Mouse (Mus musculus) forebrain, postnatal 0 days (tissue): ENCODE results near the gene Gpr146. TPM values are rescaled to one million over a fixed set of nuclear protein-coding genes. Genes with fewer than 3 reads are reported as not detected.
A peak's percentile ranks its signal among the peaks of the same experiment; 100 is the strongest.

Experiments
- ATAC-seq: fragments of 200-750 bp; cut with Nextera tagmentation; 2 replicates; pipeline ENCODE4 v1.8.0; 2017; ENCODE audit warnings: mild to moderate bottlenecking, moderate library complexity
- DNase-seq: peaks from one replicate; pipeline ENCODE4 v3.0.0-alpha.2; 2015
- H3K27ac ChIP-seq: fragments of 300-500 bp; sonication (generic); 2 replicates; pipeline ENCODE4 v1.5.1; 2014; ENCODE audit warnings: low read depth, mild to moderate bottlenecking, antibody characterized with exemption, low read length, moderate library complexity, mixed read lengths
- H3K27me3 ChIP-seq: fragments of 300-500 bp; sonication (generic); 2 replicates; pipeline ENCODE4 v1.6.1; 2014; ENCODE audit warnings: mild to moderate bottlenecking, low read length, mixed read lengths; ENCODE audit not compliant: insufficient read depth
- H3K36me3 ChIP-seq: fragments of 300-500 bp; sonication (generic); 2 replicates; pipeline ENCODE4 v1.6.1; 2014; ENCODE audit warnings: mild to moderate bottlenecking, moderate library complexity; ENCODE audit not compliant: insufficient read depth
- H3K4me1 ChIP-seq: fragments of 300-500 bp; sonication (generic); 2 replicates; pipeline ENCODE4 v1.6.1; 2014; ENCODE audit warnings: antibody characterized with exemption; ENCODE audit not compliant: insufficient read depth
- H3K4me2 ChIP-seq: fragments of 300-500 bp; sonication (generic); 2 replicates; pipeline ENCODE4 v1.6.1; 2014; ENCODE audit warnings: low read depth, mild to moderate bottlenecking, moderate library complexity
- H3K4me3 ChIP-seq: fragments of 300-500 bp; sonication (generic); 2 replicates; pipeline ENCODE4 v1.5.1; 2014; ENCODE audit warnings: low read depth, low read length, mixed read lengths
- H3K9ac ChIP-seq: fragments of 300-500 bp; sonication (generic); 2 replicates; pipeline ENCODE4 v1.6.1; 2014; ENCODE audit warnings: mild to moderate bottlenecking
- H3K9me3 ChIP-seq: fragments of 300-500 bp; sonication (generic); 2 replicates; pipeline ENCODE4 v1.6.1; 2016; ENCODE audit warnings: low read length
- CTCF ChIP-seq: sonication (generic); IDR thresholded peaks from 2 replicates; pipeline ENCODE4 v1.5.1; 2016; ENCODE audit warnings: antibody characterized with exemption, control low read depth, low read depth
- WGBS: fragments of 180-500 bp; shearing (Covaris S2); extraction: QIAGEN DNeasy Blood & Tissue Kit; methylation state at CpG from one replicate; pipeline ENCODE4 v1.1.7; 2014; 5-methylcytosine and 5-hydroxymethylcytosine counted together
- polyA plus RNA-seq: library from polyadenylated mRNA; unstranded; fragments of >200 nt; fragmentation: Nextera tagmentation; extraction: Ambion mirVana; gene quantifications from 2 replicates; pipeline ENCODE4 v1.2.1, GENCODE M21; 2015
- total RNA-seq: library from RNA; depleted of rRNA; stranded (reverse); fragments of >200 nt; gene quantifications from 2 replicates; pipeline ENCODE4 v1.2.3, GENCODE M21; 2014

Gene Gpr146
- total and polyA plus RNA-seq, 2 experiments from 2014 or later = 2.8 to 3.2 TPM

DNA sequence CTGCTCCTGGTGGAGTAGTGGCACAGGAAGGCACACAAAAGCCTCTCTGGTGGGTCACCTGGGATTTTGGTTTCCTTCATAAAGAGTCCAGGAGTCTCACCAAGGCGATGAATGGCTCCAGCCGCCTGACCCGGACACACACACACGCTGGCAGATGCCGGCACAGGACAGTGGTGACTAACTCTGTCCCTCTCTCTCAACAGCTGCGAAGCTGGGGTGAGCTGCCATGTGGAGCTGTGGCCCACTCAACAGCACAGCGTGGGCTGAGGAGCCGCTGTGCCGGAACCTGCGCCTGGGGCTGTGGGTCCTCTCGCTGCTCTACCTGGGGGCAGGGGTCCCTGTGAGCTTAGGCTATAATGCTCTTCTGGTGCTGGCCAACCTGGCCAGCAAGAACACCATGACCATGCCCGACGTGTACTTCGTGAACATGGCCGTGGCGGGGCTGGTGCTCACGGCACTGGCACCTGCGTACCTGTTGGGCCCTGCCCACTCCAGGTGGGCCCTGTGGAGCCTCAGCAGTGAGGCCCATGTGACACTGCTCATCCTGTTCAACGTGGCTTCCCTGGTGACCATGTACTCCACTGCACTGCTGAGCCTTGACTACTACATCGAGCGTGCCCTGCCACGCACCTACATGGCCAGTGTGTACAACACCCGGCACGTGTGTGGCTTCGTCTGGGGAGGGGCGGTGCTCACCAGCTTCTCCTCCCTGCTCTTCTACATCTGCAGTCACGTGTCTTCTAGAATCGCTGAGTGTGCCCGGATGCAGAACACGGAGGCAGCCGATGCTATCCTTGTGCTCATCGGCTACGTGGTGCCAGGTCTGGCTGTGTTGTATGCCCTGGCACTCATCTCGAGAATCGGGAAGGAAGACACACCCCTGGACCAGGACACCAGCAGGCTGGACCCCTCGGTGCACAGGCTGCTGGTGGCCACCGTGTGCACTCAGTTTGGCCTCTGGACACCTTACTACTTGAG is 15.0 kb downstream of the Gpr146 start:
- no peak overlapping the region for H3K27ac ChIP-seq
- H3K36me3 ChIP-seq = no peaks in the 10 kb centered on the region
- no peak overlapping the region for H3K4me2 ChIP-seq
- H3K4me1 ChIP-seq = 0 out of 2 replicates have a peak, but pooled peaks cover 4% of the 10 kb centered on the region
- no peak for TF ChIP-seq CTCF
- no peaks in the 10 kb centered on the region for H3K27me3 ChIP-seq
- no peak overlapping the region for H3K4me3 ChIP-seq
- no peaks in the 10 kb centered on the region for H3K9me3 ChIP-seq
- H3K9ac ChIP-seq = no peak overlapping the region
- no peak for DNase-seq
- 92% methylated on average over 37 of the region's 37 CpGs for WGBS
- ATAC-seq = no peak

GRCm38 (mm10) chr5:139393197-139393588 is 15.7 kb downstream of the Gpr146 start:
- 86% methylated on average over 16 of the region's 16 CpGs for WGBS

DNA sequence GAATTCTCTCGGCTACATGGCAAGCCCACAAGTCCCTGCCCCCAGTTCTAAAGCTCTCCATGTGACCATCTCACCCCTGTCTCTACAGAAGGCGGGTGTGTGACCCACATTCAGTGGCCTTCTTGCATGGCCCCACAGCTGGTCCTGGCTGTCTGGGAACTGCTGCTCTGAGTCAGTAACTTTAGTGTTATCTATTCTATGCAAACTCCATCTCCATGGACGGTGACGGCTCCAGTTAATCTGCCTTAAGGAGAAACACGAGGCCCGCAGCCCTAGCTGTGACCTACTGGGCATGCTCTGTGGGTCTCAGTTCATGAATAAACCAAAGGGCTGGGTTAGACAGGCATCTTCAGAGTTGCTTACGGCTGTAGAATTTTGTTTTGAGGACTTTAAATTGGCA is 16.9 kb downstream of the Gpr146 start:
- Histone ChIP-seq H3K9ac (no peak overlapping the region), H3K36me3 (no peaks in the 10 kb centered on the region), H3K4me1 (no peaks in the 10 kb centered on the region), H3K4me3 (no peak overlapping the region), H3K4me2 (no peak overlapping the region), H3K27ac (no peak overlapping the region), H3K27me3 (no peaks in the 10 kb centered on the region), H3K9me3 (no peaks in the 10 kb centered on the region)
- TF ChIP-seq CTCF = no peak
- ATAC-seq (no peak), DNase-seq (no peak)
- WGBS = 68% methylated on average over 7 of the region's 7 CpGs

More at GRCm38 (mm10) chr5:139393197-139393588, 15.7 kb downstream of the Gpr146 start:
- H3K27me3 ChIP-seq = no peaks in the 10 kb centered on the region
- H3K27ac ChIP-seq = no peak overlapping the region
- no peak for TF ChIP-seq CTCF
- H3K4me2 ChIP-seq = no peak overlapping the region
- 0 out of 2 replicates have a peak, but pooled peaks cover 4% of the 10 kb centered on the region for H3K4me1 ChIP-seq
- no peak for DNase-seq
- H3K9ac ChIP-seq = no peak overlapping the region
- no peak for ATAC-seq
- H3K4me3 ChIP-seq = no peak overlapping the region
- no peaks in the 10 kb centered on the region for H3K36me3 ChIP-seq
- no peaks in the 10 kb centered on the region for H3K9me3 ChIP-seq

DNA sequence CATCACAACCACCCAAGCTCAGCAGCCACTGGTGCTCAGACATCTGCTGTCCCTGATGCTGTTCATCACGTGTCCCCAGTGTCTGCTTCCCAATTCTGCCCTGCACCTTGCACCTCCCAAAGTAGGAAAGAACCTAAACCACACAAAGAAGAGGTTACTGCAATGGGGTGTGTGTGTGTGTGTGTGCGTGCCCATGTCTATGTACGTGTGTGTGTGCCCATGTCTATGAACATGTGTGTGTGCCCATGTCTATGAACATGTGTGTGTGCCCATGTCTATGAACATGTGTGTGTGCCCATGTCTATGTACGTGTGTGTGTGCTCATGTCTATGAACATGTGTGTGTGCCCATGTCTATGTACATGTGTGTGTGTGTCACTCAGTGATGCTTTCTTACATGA is 18.0 kb downstream of the Gpr146 start:
- no peak for ATAC-seq
- 92% methylated on average over 4 of the region's 4 CpGs for WGBS
- Histone ChIP-seq H3K9ac (no peak overlapping the region), H3K27ac (no peak overlapping the region), H3K4me3 (no peak overlapping the region), H3K4me2 (no peak overlapping the region), H3K36me3 (no peaks in the 10 kb centered on the region), H3K27me3 (no peaks in the 10 kb centered on the region), H3K4me1 (no peaks in the 10 kb centered on the region), H3K9me3 (no peaks in the 10 kb centered on the region)
- TF ChIP-seq CTCF = no peak
- DNase-seq = no peak

- no peaks in the 10 kb centered on the region for H3K4me1 ChIP-seq
- H3K36me3 ChIP-seq = no peaks in the 10 kb centered on the region
- no peaks in the 10 kb centered on the region for H3K9me3 ChIP-seq
- no peaks in the 10 kb centered on the region for H3K27me3 ChIP-seq
- H3K9ac ChIP-seq = no peak overlapping the region
- WGBS = 93% methylated on average over 4 of the region's 4 CpGs
- ATAC-seq (no peak), DNase-seq (no peak)
- H3K4me3 ChIP-seq = no peak overlapping the region
- H3K4me2 ChIP-seq = no peak overlapping the region
- no peak overlapping the region for H3K27ac ChIP-seq
- TF ChIP-seq CTCF = no peak
These were observed 19.9 kb downstream of the Gpr146 start for GRCm38 (mm10) chr5:139397359-139397916.

- Histone ChIP-seq H3K27ac (no peak overlapping the region), H3K4me1 (no peaks in the 10 kb centered on the region), H3K36me3 (no peaks in the 10 kb centered on the region), H3K9me3 (no peaks in the 10 kb centered on the region), H3K9ac (no peak overlapping the region), H3K27me3 (no peaks in the 10 kb centered on the region), H3K4me2 (no peak overlapping the region), H3K4me3 (no peak overlapping the region)
- ATAC-seq = peak; percentile 85
- peak; percentile 86 for TF ChIP-seq CTCF
- 42% methylated on average over 5 of the region's 5 CpGs for WGBS
- DNase-seq = peak; percentile 90
These were observed 20.7 kb downstream of the Gpr146 start for GRCm38 (mm10) chr5:139397959-139398753.
